Mouse (Mus musculus) heart, postnatal 0 days (tissue): ENCODE measurements at regions not wholly inside any gene's neighbourhood (a gene's known extent, or its start where the extent isn't known, plus 50 kb on each side); places are given as distances from the start of the nearest gene placed in this dataset.

Experiments used
- ATAC-seq: fragments of 200-750 bp; cut with Nextera tagmentation; 2 replicates; pipeline ENCODE4 v1.8.0; 2017; ENCODE audit warnings: low read depth, moderate number of reproducible peaks, moderate library complexity; ENCODE audit not compliant: insufficient read depth
- DNase-seq: peaks from one replicate; pipeline ENCODE4 v3.0.0-alpha.2; 2016; ENCODE audit warnings: low spot score
- H3K27ac ChIP-seq: fragments of 300-500 bp; sonication (generic); 2 replicates; pipeline ENCODE4 v1.5.1; 2014; ENCODE audit warnings: low read depth, mild to moderate bottlenecking
- H3K27me3 ChIP-seq: fragments of 300-500 bp; sonication (generic); 2 replicates; pipeline ENCODE4 v1.6.1; 2014; ENCODE audit warnings: low read length, mixed read lengths; ENCODE audit not compliant: control insufficient read depth, insufficient read depth
- H3K36me3 ChIP-seq: fragments of 300-500 bp; sonication (generic); replicated peaks from 2 replicates; pipeline ENCODE4 v1.6.1; 2014; ENCODE audit warnings: low read length, mixed read lengths; ENCODE audit not compliant: control insufficient read depth, insufficient read depth
- H3K4me1 ChIP-seq: fragments of 300-500 bp; sonication (generic); 2 replicates; pipeline ENCODE4 v1.6.1; 2014; ENCODE audit warnings: antibody characterized with exemption; ENCODE audit not compliant: control insufficient read depth, insufficient read depth
- H3K4me2 ChIP-seq: fragments of 300-500 bp; sonication (generic); 2 replicates; pipeline ENCODE4 v1.6.1; 2014; ENCODE audit warnings: low read depth, mild to moderate bottlenecking, low read length, moderate library complexity
- H3K4me3 ChIP-seq: fragments of 300-500 bp; sonication (generic); 2 replicates; pipeline ENCODE4 v1.5.1; 2014; ENCODE audit warnings: low read depth, low read length
- H3K9ac ChIP-seq: fragments of 300-500 bp; sonication (generic); replicated peaks from 2 replicates; pipeline ENCODE4 v1.6.1; 2014; ENCODE audit warnings: low read depth, low read length, mixed read lengths
- H3K9me3 ChIP-seq: fragments of 300-500 bp; sonication (generic); replicated peaks from 2 replicates; pipeline ENCODE4 v1.6.1; 2016; ENCODE audit warnings: low read length; ENCODE audit not compliant: control insufficient read depth
- CTCF ChIP-seq: IDR thresholded peaks from 2 replicates; pipeline ENCODE4 v1.5.1; 2016; ENCODE audit warnings: antibody characterized with exemption, control low read depth, low read depth
- EP300 ChIP-seq: IDR thresholded peaks from 2 replicates; pipeline ENCODE4 v1.6.1; 2016; ENCODE audit warnings: antibody characterized with exemption, low read depth
- WGBS: fragments of 180-500 bp; shearing (Covaris S2); extraction: QIAGEN DNeasy Blood & Tissue Kit; methylation state at CpG from one replicate; pipeline ENCODE4 v1.1.7; 2014; 5-methylcytosine and 5-hydroxymethylcytosine counted together

DNA sequence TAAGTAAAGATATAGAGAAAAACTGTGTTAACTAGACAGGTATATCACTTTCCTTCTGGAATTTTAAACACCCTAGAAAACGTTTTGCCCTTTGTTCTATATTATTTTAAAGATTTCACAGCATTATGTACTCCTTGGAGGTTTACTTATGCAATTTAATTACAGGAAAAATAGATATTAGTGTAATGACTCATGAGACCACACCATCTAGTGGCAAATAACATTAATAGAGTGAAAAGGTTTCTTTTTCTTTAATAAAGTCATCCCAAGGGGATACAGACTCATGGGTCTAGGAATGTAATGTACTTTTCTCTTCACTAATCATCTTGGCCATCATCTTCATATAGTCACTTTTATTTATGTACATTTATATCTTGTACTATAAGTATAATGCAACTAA lies 262.3 kb downstream of the Cdh9 start:
- WGBS: 0% methylated on average over 1 of the region's 1 CpGs
- no peak overlapping the region for H3K27ac ChIP-seq
- no peaks in the 10 kb centered on the region for H3K36me3 ChIP-seq
- no peak overlapping the region for H3K4me2 ChIP-seq
- no peaks in the 10 kb centered on the region for H3K27me3 ChIP-seq
- DNase-seq: no peak
- no peak overlapping the region for H3K4me3 ChIP-seq
- no peak for ATAC-seq
- no peaks in the 10 kb centered on the region for H3K9me3 ChIP-seq
- no peak overlapping the region for H3K9ac ChIP-seq
- no peaks in the 10 kb centered on the region for H3K4me1 ChIP-seq
- TF ChIP-seq EP300: no peak
- TF ChIP-seq CTCF: no peak

DNA sequence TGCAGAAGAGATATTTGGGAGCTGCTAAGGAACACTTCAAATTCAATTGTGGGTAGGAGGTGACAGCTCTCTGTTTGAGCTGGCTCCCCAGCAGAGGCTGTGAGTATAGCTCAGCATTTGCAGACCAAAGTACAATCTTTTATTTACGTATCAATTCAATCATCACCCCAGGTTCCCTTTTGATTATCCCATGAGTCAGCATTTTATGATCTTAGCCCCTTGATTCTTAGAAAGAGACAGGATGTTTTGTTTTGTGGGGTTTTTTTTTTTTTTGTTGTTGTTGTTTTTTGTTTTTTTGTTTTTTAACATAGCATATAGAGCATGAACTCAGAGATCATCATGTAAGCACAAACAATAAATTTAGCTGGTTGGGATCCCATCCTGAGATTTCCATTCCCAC lies 267.1 kb downstream of the Cdh9 start:
- no peak overlapping the region for H3K9ac ChIP-seq
- H3K4me2 ChIP-seq: no peak overlapping the region
- no peaks in the 10 kb centered on the region for H3K27me3 ChIP-seq
- H3K27ac ChIP-seq: no peak overlapping the region
- H3K9me3 ChIP-seq: no peaks in the 10 kb centered on the region
- no peak for ATAC-seq
- no peak overlapping the region for H3K4me3 ChIP-seq
- no peaks in the 10 kb centered on the region for H3K4me1 ChIP-seq
- no peaks in the 10 kb centered on the region for H3K36me3 ChIP-seq
- DNase-seq: no peak
- WGBS: 75% methylated on average over 1 of the region's 1 CpGs
- TF ChIP-seq EP300 (no peak), CTCF (no peak)

DNA sequence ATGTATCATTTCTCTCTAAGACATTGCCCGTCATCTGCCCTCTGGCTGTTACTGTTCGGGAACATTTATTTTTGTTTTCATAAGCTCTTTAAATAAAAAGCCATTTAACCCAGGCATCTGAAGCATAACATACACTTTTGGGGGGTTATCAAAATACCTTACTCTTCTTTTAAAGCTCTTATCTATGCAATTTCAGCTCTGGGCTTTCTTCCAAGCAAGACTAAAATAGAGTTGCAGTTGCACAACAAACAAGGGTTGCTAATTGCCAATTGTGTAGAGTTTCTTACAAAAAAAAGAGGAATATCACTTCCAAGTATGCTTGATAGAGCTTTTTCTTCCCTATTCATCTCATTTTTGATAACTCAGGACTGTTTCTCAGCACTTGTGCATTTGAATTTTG lies 277.6 kb downstream of the Cdh9 start:
- no peak overlapping the region for H3K4me3 ChIP-seq
- TF ChIP-seq CTCF (no peak), EP300 (no peak)
- no peak overlapping the region for H3K4me2 ChIP-seq
- no peak overlapping the region for H3K9ac ChIP-seq
- H3K27me3 ChIP-seq: no peaks in the 10 kb centered on the region
- H3K27ac ChIP-seq: no peak overlapping the region
- WGBS: 19% methylated on average over 2 of the region's 2 CpGs
- no peaks in the 10 kb centered on the region for H3K4me1 ChIP-seq
- ATAC-seq (no peak), DNase-seq (no peak)
- no peaks in the 10 kb centered on the region for H3K9me3 ChIP-seq
- H3K36me3 ChIP-seq: no peaks in the 10 kb centered on the region

DNA sequence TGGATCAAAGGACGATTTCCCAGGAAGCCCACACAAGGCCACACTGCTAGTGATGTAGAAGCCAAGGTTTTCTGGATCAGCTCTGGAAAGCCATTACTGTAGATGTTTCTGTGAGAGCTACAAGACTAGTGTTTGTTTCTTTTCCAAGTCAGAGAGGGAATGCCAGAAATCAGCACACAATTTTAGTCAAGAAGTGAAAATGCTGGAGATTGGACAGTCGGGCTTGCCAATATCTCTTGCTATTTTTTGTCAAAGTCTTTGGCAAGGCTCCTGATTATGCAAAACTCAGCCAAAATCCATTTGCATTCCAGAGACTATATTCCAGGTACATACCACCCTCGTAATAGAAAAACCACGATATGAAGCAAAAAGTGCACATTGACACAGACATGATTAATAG lies 279.3 kb downstream of the Cdh9 start:
- Histone ChIP-seq H3K4me3 (no peak overlapping the region), H3K4me1 (no peaks in the 10 kb centered on the region), H3K4me2 (no peak overlapping the region), H3K9ac (no peak overlapping the region), H3K9me3 (no peaks in the 10 kb centered on the region), H3K36me3 (no peaks in the 10 kb centered on the region), H3K27me3 (no peaks in the 10 kb centered on the region), H3K27ac (no peak overlapping the region)
- no peak for TF ChIP-seq CTCF
- TF ChIP-seq EP300: no peak
- no peak for ATAC-seq
- WGBS: 62% methylated on average over 4 of the region's 4 CpGs
- DNase-seq: no peak

DNA sequence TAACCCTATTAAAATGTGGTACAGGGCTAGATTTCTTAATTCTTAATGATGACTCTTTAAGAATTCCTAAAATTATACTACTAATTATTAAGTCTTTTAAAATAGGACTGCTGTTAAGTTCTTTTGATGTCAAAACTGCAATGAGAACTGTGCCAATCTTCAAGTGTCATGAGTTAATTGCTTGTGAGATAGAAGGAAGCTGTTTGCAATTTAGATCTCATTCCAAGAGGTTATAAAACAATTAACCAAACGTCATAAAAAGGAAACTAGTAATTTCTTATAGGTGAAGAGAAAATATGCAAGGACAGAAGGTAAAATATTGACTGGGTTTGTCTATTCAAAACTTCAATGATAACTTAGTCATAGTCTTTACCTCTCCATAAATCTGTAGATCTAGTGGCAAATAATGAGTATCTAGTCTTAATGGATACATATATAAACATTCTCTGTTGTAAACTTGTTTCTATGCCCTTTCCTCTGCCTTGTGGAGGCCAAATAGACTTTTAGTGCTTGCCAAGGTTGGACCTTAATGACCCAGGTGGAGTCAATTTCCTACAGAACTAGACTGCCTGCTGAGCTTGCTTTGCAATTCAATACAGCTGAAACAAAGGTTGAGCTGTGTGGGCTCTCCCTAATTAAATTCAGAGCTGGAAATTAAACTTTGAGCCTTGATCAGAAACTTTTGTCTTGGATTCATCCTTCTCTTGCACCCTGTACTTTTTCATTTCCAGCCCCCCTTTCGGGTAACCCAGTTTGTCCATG lies 320.5 kb downstream of the Cdh9 start:
- H3K36me3 ChIP-seq: no peaks in the 10 kb centered on the region
- TF ChIP-seq EP300 (no peak), CTCF (no peak)
- ATAC-seq (no peak), DNase-seq (no peak)
- H3K4me3 ChIP-seq: no peak overlapping the region
- H3K4me1 ChIP-seq: no peaks in the 10 kb centered on the region
- no peak overlapping the region for H3K27ac ChIP-seq
- WGBS: 46% methylated on average over 2 of the region's 2 CpGs
- H3K9ac ChIP-seq: no peak overlapping the region
- H3K9me3 ChIP-seq: no peaks in the 10 kb centered on the region
- H3K4me2 ChIP-seq: no peak overlapping the region
- H3K27me3 ChIP-seq: no peaks in the 10 kb centered on the region

DNA sequence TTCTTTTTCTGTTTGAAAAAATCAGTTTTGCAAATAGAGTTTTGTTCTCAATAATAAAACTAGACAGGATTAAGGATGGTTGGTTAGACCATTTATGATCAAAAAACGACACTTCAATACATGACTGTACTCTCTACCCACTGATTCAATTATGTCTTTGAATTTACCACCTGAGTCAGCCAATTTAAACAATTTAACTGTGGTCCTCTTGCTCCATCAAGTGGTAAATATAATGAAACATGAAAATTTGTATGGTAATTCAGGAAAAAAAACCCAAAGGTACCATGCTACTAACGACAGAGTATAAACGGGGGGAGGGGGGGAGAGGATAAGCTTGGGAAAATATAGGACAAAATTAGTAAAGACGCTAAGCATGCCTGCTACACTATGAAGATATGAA lies 341.2 kb downstream of the Cdh9 start:
- ATAC-seq (no peak), DNase-seq (no peak)
- Histone ChIP-seq H3K4me2 (no peak overlapping the region), H3K4me1 (no peaks in the 10 kb centered on the region), H3K9ac (no peak overlapping the region), H3K27ac (no peak overlapping the region), H3K27me3 (no peaks in the 10 kb centered on the region), H3K9me3 (no peaks in the 10 kb centered on the region), H3K4me3 (no peak overlapping the region), H3K36me3 (no peaks in the 10 kb centered on the region)
- no peak for TF ChIP-seq CTCF
- TF ChIP-seq EP300: no peak
- 71% methylated on average over 4 of the region's 4 CpGs for WGBS
